Mouse (Mus musculus) frontal cortex, postnatal 36 days (tissue): ENCODE measurements around the gene Zc3h18.

Source experiments
- DNase-seq, 2 experiments: peaks; one replicate each; pipeline ENCODE4 v3.0.0; 2022; ENCODE audit warnings: low spot score in 2 of 2

The Zc3h18 gene

DNA sequence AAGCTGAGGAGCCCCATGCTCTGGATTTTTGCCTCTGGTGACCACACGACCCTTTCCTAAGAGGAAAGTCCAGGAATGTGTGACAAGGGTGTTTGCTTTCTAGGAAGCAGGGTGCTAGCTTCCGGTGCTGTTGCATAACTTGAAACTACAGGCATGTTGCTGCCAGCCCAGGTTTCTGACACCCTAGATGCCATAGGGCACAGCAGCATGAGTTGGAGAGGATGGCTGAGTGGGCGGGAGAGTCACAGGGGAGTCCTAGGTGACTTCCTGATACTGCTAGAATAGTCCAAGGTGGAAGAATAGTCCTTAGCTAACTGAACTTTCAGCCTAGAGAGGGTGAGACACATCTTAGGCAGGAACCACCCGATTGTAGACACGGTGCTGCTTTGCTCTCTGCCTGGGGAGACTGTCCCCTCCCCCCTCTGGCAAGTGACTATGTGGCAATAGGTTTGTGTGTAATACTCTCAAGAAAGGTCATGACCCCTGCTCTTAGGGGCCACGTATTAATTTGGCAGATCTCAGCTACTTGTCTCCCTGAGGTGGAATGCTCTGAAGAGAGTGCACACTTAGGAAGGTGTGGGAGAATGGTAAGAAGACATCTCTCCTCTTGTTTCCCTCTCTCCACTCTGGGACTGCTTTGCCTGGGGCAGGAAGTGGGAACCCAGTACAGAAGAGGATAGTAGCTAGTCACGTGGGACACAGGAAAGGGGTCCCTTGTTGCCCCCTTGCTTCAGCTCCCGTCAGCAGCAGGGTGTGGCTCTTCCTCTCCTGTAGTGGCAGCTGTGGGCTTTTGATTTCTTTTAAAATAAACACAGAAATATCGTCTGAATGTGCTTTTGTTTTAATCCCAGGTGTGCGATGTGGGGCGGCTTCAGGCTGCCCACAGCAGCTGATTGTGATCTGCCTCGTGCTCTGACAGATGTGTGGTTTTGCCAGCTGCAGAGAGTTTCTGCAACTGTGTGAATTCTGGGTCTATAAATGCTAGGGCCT, 87.5 kb downstream of the Zc3h18 start:
- DNase-seq, result no peak

DNA sequence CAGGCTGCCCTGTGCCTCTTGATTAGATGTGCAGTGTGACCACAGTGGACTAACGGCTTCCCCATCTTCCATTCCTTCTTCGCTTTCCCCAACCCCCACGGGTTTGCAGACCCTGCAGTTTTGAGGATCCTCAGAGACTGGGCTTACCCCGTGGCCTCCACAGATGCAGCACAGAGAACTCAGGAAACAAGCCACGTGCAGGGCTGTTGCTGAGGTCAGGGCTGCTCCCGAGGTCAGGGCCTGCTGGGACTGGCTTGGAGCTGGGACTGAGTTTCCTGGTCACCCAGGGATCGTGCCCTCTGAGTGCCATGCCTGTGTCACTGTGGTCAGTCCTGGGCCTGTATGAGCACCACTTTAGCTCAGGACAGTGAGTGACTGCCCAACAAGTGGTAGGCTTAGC, 88.6 kb downstream of the Zc3h18 start:
- DNase-seq, result no peak
